Comparison of ENCODE assay signal across 11 mouse cellular contexts in genomic region chr4:87461181-87461912, GRCm38 (mm10).
DNase-seq lines count a peak whose midpoint lies in the region; ATAC-seq and TF ChIP-seq lines count a peak whose summit lies in the region.
"Had no signal": no experiment of that assay in that cellular context is flagged by ENCODE, and none has a peak within 500 bp of the region (broad histone marks: within the 10 kb centered on the region; RNA-seq: fewer than 3 reads in every experiment).

No protein-coding gene starts in this region.

- TF ChIP-seq CTCF in intestine, postnatal 0 days (IDR thresholded peaks at IDR 0.05; ENCODE audit: low read depth), result no peak

- H3K36me3 ChIP-seq in hindbrain, embryonic 14.5 days (replicated peaks; ENCODE audit: control insufficient read depth, insufficient read depth), result no peaks in the 10 kb centered on the region
- no peaks in the 10 kb centered on the region for H3K36me3 ChIP-seq in neural tube, embryonic 14.5 days (ENCODE audit: control insufficient read depth, insufficient read depth, low read length)
- no peaks in the 10 kb centered on the region for H3K36me3 ChIP-seq in intestine, postnatal 0 days (ENCODE audit: control insufficient read depth, insufficient read depth)
- H3K36me3 ChIP-seq: limb, embryonic 12.5 days had no signal

- 0 out of 2 replicates have a peak, but pooled peaks cover 5% of the 10 kb centered on the region for H3K4me1 ChIP-seq in hindbrain, embryonic 14.5 days (replicated peaks; ENCODE audit: control insufficient read depth, insufficient read depth, low read length)
- no peaks in the 10 kb centered on the region for H3K4me1 ChIP-seq in neural tube, embryonic 14.5 days (ENCODE audit: control insufficient read depth, insufficient read depth, low read length)
- H3K4me1 ChIP-seq in intestine, postnatal 0 days (replicated peaks; ENCODE audit: control insufficient read depth, insufficient read depth, low read length), result no peaks in the 10 kb centered on the region
- H3K4me1 ChIP-seq: limb, embryonic 12.5 days had no signal

- DNase-seq in left cerebral cortex, postnatal 10 days (ENCODE audit: extremely low spot score in 1 of 2, low spot score in 2 of 2), result peak; percentile 26 to 38
- DNase-seq in left cerebral cortex, adult 18-20 months (ENCODE audit: low spot score in 2 of 2), result no peak
- DNase-seq in cerebellum, postnatal 14 days, result peak; percentile 93 to 94
- peak; percentile 84 for DNase-seq in hindbrain, embryonic 14.5 days (ENCODE audit: low spot score)
- no peak for DNase-seq in ovary, postnatal 14 days (ENCODE audit: low spot score)
- no peak for DNase-seq in adrenal gland, adult 8-10 months

- no peaks in the 10 kb centered on the region for H3K9me3 ChIP-seq in hindbrain, embryonic 14.5 days (ENCODE audit: control insufficient read depth, low read length)
- H3K9me3 ChIP-seq in neural tube, embryonic 14.5 days (ENCODE audit: control insufficient read depth, low read length), result no peaks in the 10 kb centered on the region
- H3K9me3 ChIP-seq in intestine, postnatal 0 days (ENCODE audit: control insufficient read depth), result no peaks in the 10 kb centered on the region
- H3K9me3 ChIP-seq: limb, embryonic 12.5 days had no signal

- H3K9ac ChIP-seq in hindbrain, embryonic 14.5 days, result no peak overlapping the region
- H3K9ac ChIP-seq in neural tube, embryonic 14.5 days (replicated peaks; ENCODE audit: low read depth, low read length), result no peak overlapping the region
- no peak overlapping the region for H3K9ac ChIP-seq in intestine, postnatal 0 days (ENCODE audit: low read depth, low read length)
- H3K9ac ChIP-seq: limb, embryonic 12.5 days had no signal

- ATAC-seq in hindbrain, embryonic 14.5 days (ENCODE audit: low FRiP score), result peak; percentile 93
- ATAC-seq in neural tube, embryonic 14.5 days (ENCODE audit: low read depth), result peak; percentile 91
- ATAC-seq in intestine, postnatal 0 days, result no peak
- ATAC-seq: Patski had no signal

- H3K27ac ChIP-seq in hindbrain, embryonic 14.5 days, result 0 out of 2 replicates have a peak overlapping the region, but pooled peaks have one; percentile 30
- no peak overlapping the region for H3K27ac ChIP-seq in neural tube, embryonic 14.5 days (ENCODE audit: low read depth, low read length)
- no peak overlapping the region for H3K27ac ChIP-seq in intestine, postnatal 0 days (ENCODE audit: low read depth, low read length)
- H3K27ac ChIP-seq: limb, embryonic 12.5 days had no signal

- WGBS in hindbrain, embryonic 14.5 days, result 45% methylated on average over 7 of the region's 7 CpGs
- WGBS in neural tube, embryonic 14.5 days, result 51% methylated on average over 7 of the region's 7 CpGs
- 66% methylated on average over 7 of the region's 7 CpGs for WGBS in intestine, postnatal 0 days

- H3K4me2 ChIP-seq in hindbrain, embryonic 14.5 days (replicated peaks), result no peak overlapping the region
- no peak overlapping the region for H3K4me2 ChIP-seq in neural tube, embryonic 14.5 days (ENCODE audit: low read depth, low read length)
- H3K4me2 ChIP-seq in intestine, postnatal 0 days (replicated peaks; ENCODE audit: low read depth), result no peak overlapping the region
- H3K4me2 ChIP-seq: limb, embryonic 12.5 days had no signal

- intact Hi-C loops in left cerebral cortex, postnatal 10 days (cut with DNase I), result loop anchor here (5.0 kb wide), 1 partner anchor 59 kb away; no protein-coding TSS in a partner anchor

- no peaks in the 10 kb centered on the region for H3K27me3 ChIP-seq in hindbrain, embryonic 14.5 days (ENCODE audit: control insufficient read depth, insufficient read depth, low read length)
- no peaks in the 10 kb centered on the region for H3K27me3 ChIP-seq in neural tube, embryonic 14.5 days (ENCODE audit: control insufficient read depth, insufficient read depth, low read length)
- H3K27me3 ChIP-seq in intestine, postnatal 0 days (replicated peaks; ENCODE audit: control insufficient read depth, insufficient read depth, low read length), result no peaks in the 10 kb centered on the region
- H3K27me3 ChIP-seq: limb, embryonic 12.5 days had no signal

- no peak overlapping the region for H3K4me3 ChIP-seq in hindbrain, embryonic 14.5 days (replicated peaks; ENCODE audit: low read length)
- no peak overlapping the region for H3K4me3 ChIP-seq in neural tube, embryonic 14.5 days (ENCODE audit: low read depth, low read length)
- no peak overlapping the region for H3K4me3 ChIP-seq in intestine, postnatal 0 days (ENCODE audit: low read depth, low read length)
- H3K4me3 ChIP-seq: erythroblast, embryonic 14.5 days; limb, embryonic 12.5 days had no signal

Comparison
In these comparisons a context has a peak if more than half of its experiments do, and no peak if none do; other contexts are left out.
1. DNase-seq: peak in left cerebral cortex, postnatal 10 days (2 of 2), cerebellum, postnatal 14 days (2 of 2) and hindbrain, embryonic 14.5 days (single experiment); none in left cerebral cortex, adult 18-20 months (0 of 2), ovary, postnatal 14 days (single experiment) and adrenal gland, adult 8-10 months (single experiment).